Mouse (Mus musculus): Measurements from ENCODE around the gene Olfr1167.
"Not testable (repeated sequence)": the region's sequence is repeated elsewhere in the genome, so short reads cannot be mapped to it uniquely, and the experiment has no call there.

Olfr1167 gene

DNA sequence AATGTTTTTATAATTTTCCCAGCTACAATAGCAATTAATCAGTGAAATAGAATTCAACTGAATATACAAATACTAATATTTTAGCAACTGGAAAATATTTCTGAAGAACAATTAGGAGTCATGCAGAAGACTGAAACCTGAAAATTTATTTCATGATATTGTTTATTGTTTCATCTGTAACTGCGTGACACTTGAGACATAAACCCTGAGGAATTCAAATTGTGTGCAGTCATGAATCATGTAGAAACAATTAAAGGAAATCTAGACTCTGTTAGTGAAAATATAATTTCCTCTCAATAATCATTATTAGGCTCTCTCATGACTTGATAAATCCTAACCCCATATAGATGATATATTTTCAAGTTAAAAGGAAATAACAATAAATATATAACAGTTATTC lies at the start of gene Olfr1167:
Gene Olfr1167 (minus strand): TSS at position 101 of the 400 bp plus-strand sequence.
- DNase-seq = not testable (repeated sequence)

DNA sequence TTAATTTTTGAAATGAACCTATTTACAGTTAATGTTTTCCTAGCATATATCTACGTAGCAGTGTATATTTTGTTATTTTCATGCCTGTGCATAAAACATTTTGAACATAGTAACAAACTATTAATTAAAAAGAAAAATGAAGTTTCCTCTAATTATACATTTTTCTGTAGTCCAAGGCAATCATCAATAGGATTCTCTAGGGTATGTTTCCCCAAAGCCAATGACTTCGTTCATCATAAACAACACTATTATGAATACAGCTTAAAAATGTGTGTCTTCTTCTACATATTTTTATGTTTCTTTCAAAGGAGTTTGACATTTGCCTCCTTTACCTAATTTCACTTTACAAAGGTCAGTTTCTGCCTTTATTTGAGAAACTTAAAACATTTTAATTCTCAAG lies 26.6 kb upstream of the Olfr1167 start, which contains the start of gene Olfr1168:
Gene Olfr1168 (plus strand): TSS at position 301 of the 400 bp plus-strand sequence.
- no peak for DNase-seq

- DNase-seq = no peak
These were observed 26.8 kb downstream of the Olfr1167 start, which contains the start of gene Olfr1166 for GRCm38 (mm10) chr2:88128172-88128571. Olfr1166 (minus strand) TSS chr2:88128272.
